Mouse (Mus musculus) lung, postnatal 10 days (tissue): Measurements from ENCODE around the gene Zcchc24.
A peak's percentile ranks its signal among the peaks of the same experiment; 100 is the strongest.

ENCODE experiments used
- DNase-seq: peaks from one replicate; pipeline ENCODE4 v3.0.0; 2021

Gene Zcchc24

DNA sequence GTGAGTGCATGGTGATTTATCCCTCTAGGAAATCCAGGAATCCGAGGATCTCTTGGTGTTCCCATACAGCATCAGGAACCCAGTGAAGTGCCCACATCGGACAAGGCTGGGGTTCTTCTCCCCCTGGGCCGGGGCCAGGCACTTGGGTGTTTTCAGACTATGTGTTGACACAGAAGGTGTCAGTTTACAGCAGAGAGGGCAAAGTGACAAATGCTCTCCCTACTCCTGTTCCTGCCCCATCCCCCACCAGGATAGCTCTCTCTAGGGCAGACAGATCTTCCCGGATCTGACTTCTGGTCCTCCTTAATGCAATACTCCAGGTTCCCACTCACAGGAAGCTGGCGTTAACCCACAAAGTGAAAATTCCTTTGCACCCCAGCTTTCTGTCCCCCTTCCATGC is 5.3 kb upstream of the Zcchc24 start:
- no peak for DNase-seq

DNA sequence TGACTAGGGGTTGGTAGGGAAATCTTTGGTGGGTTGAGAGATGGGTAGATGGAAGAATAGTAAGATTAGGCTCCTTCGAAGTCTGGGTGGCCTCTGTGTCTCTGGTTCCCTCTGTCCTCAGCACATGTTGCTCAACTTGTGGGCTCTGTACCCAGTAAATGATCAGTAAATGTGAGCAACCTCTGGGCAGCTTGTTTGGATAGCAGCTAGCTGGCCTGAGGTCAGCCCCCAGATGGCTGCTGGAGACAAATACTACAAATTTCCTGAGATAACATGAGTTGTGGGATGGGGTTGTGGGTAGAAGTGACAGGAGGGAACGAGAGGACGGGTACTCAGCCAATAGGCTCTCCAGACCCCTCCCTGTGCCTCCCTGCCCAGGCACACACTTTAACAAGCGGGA is 4.2 kb upstream of the Zcchc24 start:
- no peak for DNase-seq

DNA sequence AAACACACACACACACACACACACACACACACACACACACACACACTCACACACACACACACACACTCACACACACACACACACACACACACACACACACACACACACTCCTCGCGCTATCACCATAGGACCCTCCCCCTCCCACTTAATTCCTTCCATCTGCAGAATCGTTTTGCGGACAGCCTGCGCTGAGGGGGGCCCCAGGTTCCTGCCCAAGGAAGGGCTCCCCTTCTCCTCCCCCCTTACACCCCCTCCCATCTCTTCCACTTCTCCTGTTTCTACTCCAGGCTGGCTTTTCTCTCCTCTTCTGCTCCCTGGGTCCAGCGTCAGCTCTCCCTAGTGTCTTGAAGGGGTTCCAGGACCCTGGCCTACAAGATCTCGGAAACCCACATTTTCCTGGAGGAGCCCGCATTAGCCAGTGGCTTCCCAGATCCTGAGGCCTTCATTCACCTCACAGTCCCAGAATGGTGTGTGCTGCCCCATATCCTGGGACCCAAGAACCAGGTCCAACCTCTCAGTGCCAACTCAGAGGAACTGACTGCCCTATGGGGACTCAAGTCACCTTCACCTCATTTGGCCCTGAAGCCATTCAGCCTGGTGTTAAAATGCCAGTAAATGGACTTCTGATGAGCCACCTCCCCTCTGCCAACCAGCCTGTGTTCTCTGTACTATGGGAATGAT is 927 bp upstream of the Zcchc24 start:
- no peak for DNase-seq

DNA sequence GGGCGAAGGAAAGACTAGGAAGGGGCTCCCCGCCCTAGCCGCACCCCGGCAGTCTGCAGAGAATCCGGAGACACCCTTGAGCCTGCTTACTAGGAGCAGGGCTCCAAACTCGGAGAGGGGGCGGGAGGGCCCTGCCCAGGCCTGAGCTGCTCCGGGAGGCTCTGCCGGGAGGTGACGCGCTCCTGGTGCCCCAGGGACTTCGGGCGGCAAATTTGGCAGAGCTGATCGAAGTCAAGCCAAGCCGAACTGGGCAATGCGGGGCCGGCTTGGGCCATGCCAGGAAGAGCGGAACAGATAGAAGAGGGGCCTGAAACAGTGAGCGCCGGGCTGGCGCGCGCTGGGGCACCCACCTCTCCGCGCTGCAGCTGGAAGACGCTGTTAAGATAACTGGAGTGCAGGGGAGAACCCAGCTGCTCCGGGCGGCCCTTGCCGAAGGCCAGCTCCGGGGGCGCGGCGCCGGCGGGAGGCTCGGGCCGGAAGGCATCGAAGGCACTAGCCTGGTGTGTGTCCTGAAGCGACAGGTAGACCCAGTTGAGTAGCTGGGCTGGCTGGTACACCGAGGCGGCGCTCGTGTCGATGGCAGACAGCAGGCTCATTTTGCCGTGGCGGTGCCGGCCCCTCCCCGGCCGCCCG is 462 bp downstream of the Zcchc24 start:
- peak; percentile 69 for DNase-seq

DNA sequence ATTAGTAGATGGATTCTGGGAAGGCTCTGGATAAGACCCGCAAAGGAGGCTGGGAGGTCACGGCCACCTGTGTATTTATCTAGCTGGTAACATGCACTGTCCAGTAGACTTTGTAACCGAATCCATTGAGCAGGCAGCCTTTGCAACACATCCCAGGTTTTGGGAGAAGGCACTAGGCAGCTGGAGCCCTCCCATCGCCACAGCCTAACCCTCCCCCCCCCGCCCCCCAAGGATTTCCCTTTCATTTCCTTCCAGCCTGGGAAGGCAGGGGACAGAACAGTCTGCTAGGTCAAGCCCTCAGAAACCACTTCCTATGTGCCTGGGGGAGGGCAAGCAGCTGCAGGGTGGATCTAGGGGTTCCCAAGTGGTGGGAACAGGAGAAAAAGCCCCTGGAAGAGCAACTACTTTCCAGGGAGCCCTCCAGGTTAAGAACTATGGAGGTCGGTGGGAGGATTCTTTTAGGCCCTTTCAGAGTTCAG is 1.1 kb downstream of the Zcchc24 start:
- DNase-seq: peak; percentile 57

DNA sequence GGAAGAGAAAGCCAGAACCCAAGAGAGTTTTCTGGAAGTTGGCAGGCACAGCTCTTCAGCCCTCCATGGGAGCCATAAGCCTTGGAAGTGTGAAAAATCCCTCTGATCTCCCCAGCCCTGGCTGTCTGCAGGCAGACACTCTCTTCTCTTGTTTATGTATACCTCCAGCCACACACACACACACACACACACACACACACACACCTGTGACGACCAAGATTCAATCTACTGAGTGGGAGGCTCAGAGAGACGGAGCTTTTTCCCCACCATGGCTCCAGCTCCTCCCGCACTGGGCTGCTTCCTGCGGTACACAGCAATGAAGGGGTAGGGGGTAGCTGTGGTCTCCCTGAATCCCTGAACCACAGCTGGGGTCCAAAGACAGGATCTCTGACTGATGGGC is 2.4 kb downstream of the Zcchc24 start:
- no peak for DNase-seq

DNA sequence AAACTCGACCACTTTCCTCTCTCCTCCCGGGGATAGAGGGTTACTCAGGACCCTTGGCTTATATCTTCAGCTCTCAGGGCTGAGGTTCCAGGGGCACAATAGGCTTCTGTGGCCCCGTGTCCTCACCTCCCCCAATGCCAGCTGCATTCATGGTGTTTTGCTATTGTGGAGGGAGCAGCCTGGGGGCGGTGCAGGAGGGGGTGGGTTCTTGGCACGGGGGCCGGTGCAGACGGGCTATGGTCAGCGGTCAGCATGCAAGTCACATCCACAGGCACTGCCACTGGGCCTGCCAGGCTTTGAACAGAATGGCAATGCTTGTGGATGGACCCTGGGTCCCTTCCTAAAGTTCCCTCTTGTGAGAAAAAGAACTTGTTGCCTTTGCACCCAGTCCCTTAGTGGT is 2.9 kb downstream of the Zcchc24 start:
- no peak for DNase-seq

DNA sequence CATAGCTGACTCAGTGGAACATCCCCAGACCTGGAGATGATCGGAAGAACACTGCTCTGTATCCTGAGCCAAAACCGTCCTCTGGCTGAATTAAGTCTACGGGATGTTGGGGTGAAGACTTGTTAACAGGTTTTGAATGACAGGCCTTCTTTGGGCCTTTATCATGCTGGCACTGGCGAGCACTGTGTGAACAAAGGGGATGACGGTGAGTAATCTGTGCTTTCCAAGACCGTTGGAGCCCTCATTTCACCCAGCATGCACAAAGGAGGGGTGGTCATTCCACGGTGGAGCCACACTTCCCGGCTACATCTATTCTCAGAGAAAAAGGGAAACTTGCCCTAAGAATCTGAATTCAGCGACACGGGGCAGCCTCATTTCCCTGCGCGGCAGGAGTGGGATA is 3.7 kb downstream of the Zcchc24 start:
- no peak for DNase-seq

DNA sequence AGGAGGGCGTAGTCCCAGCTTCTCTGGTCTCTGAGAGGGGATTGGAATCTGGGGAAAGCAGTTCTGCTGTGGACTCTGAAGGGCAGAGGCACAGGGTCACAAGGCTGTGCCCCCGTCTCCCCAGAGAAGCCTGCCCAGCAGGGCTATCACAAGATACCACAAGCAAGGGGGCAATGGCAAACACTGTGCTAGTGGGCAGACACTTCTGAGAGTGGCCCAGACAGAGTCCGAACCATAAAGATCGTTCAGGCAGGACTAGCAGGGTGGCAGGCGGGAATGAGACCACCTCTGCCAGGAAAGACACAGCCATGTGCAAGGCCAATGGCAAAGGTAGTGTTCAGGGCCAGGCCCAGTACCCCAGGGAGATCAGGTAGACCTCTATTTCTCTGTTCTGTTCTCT is 7.7 kb downstream of the Zcchc24 start:
- no peak for DNase-seq

DNA sequence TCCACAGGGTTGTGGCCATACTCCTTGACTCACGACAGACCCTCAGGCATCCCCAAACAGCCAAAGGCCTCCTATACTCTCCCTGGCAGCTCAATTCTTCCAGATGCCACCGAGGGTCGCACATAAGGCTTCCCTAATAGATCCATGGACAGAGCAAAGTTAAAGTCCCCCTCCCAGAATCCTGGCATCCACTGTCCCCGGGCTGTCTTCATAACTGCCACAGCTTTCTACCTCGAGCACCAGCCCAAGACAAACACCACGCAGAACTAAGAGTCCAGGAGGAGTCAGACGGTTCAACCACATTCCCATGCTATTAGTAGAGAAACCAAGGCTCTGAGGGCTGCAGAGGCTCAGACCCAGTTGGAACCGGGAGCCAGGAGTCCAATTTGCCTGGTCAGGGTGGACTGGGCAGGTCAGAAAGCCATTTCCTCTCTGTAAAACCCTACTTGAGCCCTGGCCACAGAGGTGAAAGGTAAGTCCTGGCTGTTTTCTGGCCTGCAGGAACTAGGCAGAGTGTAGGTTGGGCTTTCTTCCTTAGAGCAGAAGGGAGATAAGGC is 8.8 kb downstream of the Zcchc24 start:
- no peak for DNase-seq

DNA sequence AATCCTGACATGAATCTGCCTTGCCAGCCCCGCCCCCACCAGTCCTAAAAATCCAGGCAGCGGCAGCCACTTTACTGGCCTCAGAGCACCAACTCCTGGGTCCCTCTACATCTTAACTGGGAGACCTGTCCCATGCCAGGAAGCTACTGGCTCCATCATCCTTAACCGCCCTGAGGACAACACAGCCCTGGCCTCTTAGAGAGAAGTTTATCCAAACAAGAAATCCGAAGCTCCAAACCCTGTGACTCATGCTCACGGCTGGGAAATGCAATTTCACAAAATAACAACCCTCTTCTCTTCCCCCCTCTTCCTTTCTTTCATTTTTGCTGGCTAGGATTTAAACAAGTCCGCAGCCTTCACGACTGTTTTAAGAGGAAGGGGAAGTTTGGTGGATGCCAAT is 9.3 kb downstream of the Zcchc24 start:
- peak; percentile 34 for DNase-seq

DNA sequence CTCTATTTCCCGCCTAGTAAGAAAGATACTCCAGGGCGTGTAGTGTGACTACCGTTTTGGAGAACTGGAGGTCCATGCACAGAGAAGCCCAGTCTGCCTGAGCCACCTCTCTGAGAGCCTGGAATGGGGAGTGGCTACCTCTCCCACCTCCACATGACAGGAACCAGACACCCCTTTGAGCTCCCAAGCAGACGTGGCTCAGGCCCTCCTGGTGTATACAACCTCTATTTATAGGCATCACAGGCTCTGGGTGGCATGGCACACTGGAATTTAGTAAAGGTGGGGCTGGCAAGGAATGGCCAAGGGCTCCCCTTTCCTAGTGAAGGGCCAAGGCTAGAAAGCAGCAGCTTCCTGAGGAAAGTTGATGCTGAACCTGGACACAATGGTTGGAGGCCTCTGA is 10.9 kb downstream of the Zcchc24 start:
- no peak for DNase-seq

DNA sequence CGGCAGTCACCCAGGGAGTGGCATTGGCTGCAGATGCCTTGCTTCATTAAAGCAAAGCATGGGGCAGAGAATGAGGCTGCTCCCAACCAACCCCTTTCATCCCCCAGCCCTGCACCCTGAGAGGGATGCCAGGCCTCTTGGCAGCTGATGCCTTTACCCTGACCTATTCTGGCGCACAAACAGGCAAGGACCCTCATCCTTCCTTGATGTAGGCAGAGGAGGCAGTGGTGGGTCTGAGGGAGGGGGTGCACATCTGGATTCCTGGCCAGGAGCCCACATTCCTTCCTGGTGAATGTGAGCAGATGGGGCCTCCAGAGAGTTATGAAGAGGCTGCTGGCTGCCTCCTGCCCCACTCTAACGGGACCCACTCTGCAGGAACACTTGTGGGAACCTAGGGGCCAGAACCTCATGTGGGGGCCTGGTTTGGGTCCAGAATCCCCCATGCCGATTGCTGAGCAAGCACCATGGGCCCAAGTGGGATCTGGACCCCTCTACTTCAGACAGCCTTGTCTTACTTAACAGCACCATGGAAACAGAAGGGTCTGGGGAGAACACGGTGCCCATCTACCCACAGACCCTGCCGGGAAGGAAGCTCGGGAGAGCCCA is 12.4 kb downstream of the Zcchc24 start:
- no peak for DNase-seq

DNA sequence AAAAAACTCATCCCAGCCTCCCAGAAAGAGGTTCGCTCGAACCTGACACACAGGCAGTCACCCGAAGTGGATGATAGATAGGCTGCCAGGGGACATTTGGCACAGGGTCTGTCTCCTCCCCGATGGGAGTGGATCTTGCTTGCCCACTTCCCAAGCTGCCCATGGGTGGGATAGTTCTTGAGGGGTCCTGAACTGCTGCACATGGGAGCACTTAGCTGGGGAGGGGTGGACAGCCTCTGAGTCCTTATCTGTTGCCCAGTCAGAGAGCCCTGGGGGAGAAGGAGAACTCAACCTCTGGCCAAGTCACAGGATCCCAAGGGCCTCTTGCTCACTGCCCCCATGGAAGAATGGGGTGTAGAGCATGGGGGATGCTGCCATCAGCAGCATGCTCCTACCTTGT is 13.3 kb downstream of the Zcchc24 start:
- no peak for DNase-seq

DNA sequence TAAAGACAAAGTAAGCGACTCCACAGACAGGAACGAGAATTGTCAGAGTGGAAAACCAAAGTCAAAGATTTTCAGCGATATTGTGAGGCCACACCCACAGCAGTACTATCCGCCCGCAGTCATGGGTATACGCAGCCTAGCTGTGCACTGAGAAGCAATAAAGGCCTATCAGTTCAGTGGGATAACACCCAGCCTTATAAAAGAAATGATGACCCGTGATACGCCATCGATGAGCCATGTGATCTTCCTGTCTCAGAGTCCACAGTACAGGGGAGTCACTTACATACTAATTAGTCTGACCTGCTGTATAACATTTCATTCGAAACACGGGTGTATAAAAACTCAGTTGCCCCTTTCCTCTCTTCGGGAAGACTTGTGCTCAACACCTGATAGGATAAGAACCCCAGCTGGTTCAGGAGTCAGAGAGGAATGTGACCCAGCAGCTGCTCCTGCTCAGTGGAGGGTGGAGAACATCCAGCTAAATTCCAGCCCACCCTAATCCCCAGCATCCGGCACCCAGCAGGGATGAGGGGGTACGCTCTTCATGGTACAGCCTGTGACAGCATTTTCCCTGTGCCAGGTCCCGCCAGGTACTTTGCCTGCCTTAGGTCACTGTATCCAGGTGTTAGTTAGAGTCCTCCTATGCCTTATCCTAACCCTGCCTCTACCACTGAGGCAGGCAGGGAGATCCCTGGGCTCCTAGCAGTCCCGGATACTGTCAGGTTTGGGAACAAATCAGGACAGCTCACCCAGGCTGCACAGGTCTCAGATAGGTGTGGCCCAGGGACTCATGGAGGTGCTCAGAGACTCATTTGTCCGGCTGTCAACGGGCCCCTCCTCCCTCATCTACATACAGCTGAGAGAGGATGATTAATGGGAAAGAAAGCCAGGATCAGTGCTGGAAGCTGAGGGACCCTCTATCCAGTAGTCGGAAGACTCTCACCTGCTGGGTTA is 14.0 kb downstream of the Zcchc24 start:
- no peak for DNase-seq

DNA sequence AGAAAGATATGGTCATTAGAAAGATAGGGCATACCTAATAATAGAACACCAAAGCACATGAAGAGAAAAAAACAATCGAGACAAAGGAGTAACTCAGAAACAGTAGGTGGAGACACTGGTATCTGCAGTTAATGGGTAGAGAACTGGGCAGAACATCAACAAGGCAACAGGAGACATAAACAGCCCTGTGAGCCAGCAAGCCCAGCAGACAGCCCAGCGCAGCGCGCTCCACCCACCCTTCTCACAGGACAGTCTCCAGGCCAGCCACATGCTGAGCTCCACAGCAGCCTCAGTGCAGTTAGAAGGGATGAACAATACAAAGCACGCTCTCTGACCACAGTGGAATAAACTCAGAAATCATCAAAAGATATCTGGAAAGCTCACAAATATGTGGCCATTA is 15.8 kb downstream of the Zcchc24 start:
- DNase-seq: peak; percentile 80

DNA sequence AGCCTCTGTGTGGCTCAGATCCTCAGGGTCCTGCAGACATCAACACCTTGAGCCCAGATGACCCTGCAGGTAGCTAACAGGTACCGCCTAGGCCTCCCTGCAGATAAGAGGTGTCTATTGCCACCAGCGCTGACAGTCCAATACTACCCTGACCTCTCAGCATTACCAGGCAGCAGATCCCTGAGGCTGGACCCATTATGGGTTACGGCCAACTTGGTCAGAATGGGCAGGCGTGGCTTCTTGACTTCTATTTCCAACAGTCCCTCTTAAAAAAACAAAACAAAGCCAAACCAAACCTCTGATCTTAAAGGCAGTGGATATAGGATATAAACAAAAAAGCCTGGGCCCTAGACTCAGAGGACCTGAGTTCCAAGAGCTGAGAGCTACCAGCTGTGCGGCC is 17.8 kb downstream of the Zcchc24 start:
- no peak for DNase-seq

DNA sequence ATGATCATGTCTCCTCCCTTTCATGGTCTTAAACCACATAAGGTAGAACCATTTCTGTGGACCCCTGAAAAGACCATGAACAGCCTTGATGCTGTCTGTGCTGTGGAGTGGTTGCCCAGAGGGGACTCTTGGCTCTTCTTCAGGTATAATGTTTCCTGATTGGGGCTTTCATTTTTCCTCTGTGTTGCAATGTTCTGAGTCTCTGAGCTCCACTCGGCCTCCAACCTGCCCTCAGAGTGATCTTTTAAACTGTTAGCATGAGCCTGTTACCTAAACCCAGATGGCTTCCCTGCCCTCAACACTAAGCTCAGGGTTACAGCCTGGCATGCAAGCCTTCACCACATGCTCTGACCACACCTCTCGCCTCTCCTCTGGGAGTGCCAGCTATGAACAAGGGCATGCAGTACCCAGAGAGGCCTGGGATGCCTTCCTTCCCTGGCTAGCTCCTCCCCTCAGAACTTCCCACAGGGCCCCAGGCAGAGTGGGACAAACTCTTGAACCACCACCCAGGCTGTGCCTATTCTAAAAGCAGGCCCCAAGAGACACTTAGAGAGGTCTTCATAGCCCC is 18.3 kb downstream of the Zcchc24 start:
- no peak for DNase-seq

DNA sequence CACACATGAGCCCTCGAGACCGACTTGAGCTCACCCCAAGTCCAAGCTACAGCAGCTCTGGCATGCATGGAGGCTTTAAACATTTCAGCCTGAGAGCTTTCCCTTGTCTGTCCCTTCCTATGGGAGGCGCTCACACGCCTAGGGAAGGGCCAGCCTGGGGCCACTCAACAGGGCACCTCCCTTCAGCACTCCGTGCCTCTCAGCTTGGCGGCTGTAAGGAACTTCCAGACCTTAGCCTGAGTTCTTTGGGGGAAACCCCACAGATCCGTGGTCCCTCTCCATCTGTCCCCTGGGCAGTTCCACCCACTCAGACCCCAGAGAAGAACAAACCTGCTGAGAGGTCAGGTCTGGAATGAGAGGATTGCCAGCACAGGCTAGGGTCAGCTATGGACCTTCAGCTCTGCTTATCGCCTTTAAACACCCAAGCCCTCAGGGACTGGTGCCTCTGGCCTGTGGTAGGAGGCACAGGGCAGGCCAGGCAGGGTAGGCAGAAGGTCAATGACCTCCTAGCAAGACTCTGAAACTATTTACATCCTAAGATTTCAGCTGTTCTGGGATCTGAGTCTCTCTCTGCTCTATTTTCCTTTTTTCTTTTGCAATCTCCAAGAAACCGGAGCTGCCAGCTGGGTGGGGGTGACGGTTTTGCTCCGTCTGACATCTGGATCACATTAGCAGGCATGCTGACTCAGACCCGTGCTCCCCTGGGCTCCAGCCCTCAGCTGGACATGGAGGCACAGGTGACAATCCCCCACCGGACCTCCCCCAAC is 19.5 kb downstream of the Zcchc24 start:
- DNase-seq: peak; percentile 67

DNA sequence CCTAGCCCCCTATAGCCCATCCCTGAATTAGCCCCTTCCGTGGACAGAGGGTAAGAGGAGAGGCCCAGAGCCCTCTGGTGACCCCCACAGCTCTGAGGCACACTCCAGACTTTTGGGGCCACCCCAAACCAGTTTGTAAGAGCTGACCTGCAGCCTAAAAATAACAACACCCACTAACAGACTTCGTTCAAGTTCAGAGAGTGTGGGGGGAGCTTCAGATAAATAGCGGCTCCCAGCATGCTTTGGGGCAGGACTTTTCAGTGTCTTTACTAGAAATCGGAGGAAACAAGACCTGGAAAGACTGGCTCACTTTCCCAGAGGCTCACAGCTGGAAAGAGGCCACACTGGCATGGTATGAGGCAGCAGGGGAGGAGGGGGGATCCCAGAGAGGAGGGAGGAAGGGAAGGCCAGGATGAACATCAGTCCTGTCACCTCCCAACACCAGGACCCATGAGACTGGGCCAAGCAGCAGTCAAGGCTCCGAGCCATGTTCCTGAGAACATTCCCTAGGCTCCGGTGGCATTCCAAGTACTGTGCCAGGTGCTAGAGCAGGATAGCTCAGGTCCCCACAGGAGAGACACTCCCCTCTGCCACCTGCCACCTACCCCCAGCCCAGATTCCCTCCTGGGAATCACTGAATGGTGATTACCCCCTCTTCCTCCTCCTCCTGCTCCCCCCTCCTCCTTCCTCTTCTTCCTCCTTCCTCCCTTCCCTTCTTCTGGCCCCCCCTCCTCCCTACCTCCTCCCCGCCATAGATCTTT is 20.7 kb downstream of the Zcchc24 start:
- DNase-seq: peak; percentile 24
